Mouse (Mus musculus): ENCODE measurements around the gene Gm21985.

Gm21985 gene

DNA sequence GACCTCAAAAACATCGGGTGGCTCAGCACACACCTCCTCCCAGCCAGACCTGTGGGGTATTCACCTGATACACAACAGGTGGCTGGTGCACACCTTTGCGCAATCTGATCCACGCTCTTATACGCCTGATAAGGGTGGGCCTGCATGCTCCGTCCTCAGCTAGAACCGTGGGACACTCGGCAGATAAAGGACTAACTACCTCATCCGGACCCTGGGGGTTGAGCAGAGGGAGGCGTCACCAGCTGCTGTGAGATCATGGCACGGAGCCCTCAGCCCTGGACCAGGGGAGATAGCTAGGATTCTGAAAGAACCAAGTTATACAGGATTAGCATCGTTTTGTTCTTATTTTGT, at the start of gene Gm21985:
Gene Gm21985, plus strand, starts transcription at position 73 of the 351 bp plus-strand sequence.
- DNase-seq (ENCODE audit: low spot score in 2 of 2): peak in 1 of 2 experiments; percentile 49

- no peak for DNase-seq (ENCODE audit: low spot score in 2 of 2)
These were observed 48.5 kb upstream of the Gm21985 start for GRCm38 (mm10) chr2:112217614-112218013.

DNA sequence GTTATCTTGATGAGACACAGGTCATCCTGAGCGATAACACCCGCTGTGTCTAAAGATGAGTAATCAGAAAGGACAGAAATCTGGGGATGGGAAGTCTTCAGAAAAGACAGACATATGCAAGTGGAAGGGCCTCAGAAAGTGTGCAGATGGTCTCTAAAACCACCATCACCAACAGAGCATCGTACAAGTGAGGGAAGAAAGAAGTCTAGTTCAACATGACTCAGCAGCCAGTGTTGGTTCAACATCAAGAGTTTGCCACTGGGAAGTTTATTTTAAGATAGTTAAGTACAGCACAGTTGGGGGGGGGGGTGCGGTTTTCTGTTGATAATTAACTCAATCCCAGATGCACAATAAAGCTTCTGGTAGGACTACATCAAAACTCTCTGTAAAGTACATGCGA, 45.2 kb upstream of the Gm21985 start:
- no peak for DNase-seq (ENCODE audit: low spot score in 2 of 2)

DNA sequence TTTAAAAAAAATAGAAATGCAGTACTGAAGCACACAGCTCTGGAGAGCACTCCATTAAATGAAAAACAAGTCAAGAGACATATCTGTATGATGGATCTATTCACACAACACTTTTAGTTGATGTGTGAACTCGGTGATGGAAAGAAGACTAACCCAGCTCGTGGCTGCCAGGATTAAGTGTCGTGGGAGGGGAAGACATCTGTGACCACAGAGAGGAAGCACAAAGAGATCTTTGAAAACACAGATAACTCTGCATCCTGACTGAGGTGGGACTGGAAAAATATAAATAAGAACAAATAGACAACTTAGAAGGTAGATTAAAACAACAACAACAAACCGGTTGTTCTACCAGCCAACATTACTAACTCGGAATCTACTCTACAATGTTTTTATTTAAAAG, 43.5 kb upstream of the Gm21985 start:
- no peak for DNase-seq (ENCODE audit: low spot score in 2 of 2)

DNA sequence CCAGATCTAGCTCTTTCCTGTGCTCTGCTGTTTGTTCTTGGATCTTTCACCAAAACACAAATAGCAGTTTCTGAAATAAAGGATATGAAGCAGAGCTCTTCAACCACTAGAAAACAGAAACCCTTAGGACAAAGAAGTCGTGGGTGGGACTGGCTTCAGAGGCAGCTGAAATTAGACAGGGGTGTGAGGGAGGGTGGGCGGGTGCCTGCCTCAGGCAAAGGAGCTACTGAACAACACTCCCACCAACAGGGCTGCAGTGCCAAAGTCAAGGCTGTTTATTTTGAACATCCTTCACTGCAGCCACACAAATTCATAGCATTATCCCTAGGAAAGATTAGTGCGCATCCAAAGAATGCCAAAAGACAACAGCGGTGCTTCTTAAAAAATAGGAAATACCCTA, 41.8 kb upstream of the Gm21985 start:
- no peak for DNase-seq (ENCODE audit: low spot score in 2 of 2)

DNA sequence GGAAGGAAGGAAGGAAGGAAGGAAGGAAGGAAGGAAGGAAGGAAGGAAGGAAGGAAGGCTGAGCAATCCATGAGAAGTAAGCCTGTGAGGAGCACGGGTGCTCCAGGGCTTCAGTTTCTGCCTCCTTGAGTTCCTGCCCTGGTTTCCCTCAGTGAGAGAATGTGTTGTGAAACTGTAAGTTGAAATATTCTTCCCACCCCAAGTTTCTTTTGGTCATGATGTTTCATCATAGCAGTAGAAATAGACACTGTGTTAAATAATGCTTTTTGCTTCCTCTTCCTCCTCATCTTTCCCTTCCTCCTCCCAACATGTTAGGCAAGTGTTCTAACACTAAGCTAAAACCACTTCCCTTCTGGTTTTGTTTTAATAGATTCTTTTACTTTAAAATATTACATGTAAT, 33.5 kb upstream of the Gm21985 start:
- no peak for DNase-seq (ENCODE audit: low spot score in 2 of 2)

DNA sequence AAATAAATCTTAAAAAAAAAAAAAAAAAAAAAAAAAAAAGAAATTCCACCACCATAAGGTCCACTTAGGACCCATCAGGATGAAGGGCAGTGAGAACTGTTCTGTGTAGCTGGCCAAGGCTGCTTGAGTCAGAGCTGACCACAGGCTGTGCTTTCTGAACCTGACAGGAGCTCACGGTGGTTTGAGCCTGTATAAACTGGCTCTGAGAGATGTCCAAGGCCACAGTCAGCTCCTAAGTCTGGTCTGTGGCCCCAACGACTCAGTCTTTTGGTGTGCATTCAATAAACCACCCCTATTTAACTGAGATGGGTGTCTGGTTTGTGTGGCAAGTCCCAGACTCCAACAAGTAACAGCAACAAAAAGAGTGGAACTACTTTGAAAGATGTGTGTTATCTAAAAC, 29.5 kb upstream of the Gm21985 start:
- no peak for DNase-seq (ENCODE audit: low spot score in 2 of 2)

DNA sequence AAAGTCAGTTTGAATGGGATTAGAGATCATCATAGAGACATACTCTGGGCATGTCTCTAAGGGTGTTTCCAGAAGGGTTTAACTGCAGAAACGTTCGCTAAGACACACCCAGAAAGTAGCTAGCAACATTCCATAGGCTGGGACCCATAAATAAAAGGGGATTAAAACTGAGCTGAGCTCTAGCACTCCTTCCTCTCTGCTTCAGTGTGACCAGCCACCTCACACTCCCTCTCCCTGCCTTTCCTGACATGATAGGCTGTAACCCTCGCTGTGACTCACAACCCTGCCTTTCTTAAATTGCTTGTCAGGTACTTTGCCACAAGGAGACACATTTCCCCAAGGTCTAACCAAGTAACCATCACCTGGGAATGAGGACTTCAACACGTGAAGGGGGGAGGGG, 28.1 kb upstream of the Gm21985 start:
- no peak for DNase-seq (ENCODE audit: low spot score in 2 of 2)

GRCm38 (mm10) chr2:112239212-112239934, 26.7 kb upstream of the Gm21985 start, which contains the start of gene Lpcat4:
TSS of gene Lpcat4 (plus strand) at chr2:112239468.
- peak; percentile 92 to 98 for DNase-seq (ENCODE audit: low spot score in 2 of 2)

DNA sequence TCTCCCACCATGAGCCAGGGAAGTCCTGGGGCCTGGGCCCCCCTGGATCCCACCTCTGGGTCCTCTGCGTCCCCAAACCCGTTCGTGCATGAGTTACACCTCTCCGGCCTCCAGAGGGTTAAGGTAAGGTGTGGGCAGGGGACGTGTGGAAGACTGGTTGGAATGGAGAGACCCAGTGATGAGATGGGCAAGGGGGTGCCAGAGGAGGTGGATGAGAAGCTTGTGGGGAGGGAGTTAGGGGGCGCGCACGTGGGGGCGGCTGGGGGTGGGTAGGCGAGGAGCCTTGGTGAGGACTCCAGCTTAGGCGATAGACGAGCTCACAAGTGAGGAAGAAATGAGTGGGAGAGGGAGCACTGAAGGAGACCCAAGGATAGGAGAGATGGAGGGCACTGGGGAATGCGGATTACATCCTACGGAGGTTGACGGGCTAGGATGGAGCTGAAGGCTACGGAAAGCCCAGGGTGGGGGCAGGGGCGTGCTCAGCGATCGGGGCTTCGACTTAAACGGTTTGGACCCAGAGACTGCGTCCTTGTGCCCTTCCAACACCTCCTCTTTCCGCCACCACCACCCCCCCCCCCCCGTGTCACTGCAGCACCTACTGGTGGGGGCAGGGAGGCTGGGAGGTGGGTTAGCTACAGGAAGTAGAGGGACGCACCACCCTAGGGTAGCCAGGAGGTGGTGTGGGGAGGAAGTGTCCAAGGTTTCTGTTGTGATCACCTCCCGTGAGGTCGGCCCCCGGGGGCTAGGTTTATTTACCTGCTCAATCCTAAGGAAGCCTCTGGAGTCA, 26.0 kb upstream of the Gm21985 start:
- DNase-seq (ENCODE audit: low spot score in 2 of 2): peak in 1 of 2 experiments; percentile 41

DNA sequence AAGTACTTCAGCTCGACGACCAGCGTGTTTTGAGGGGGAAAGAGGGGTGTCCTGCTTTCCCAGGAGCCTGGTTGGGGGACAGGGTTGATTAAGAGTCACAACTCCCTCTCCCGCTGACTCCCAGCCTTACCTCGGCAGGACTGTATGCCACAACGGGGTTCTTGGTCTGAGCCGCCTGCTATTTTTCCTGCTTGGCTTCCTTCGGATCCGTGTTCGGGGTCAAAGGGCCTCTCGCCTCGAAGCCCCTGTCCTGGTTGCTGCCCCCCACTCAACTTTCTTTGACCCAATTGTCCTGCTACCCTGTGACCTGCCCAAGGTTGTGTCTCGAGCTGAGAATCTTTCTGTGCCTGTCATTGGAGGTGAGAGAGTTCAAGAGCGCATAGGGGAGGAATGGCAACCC, 24.3 kb upstream of the Gm21985 start:
- DNase-seq (ENCODE audit: low spot score in 2 of 2): no peak

DNA sequence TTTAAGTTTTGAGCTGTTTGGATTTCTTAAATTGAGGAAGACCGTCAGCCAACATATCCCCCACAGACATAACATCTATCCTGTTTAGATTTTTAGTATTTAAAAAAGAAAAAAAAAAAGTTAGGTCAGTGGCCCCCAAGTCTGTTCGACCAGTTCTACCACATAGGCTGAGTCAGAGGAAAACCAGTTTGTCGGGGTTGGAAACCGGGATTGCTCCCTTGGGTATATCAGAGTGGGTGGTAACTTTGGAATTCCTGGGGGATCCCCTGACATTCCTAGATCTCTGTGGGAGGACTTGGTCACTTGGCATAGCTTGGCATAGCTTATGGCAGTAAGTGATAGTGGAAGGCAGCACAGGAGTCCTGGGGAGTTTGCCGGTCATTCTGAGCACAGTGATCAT, 20.8 kb upstream of the Gm21985 start:
- DNase-seq (ENCODE audit: low spot score in 2 of 2): no peak

- no peak for DNase-seq (ENCODE audit: low spot score in 2 of 2)
These were observed 19.9 kb upstream of the Gm21985 start for GRCm38 (mm10) chr2:112246193-112246592.

GRCm38 (mm10) chr2:112247323-112247722, 18.8 kb upstream of the Gm21985 start:
- no peak for DNase-seq (ENCODE audit: low spot score in 2 of 2)

DNA sequence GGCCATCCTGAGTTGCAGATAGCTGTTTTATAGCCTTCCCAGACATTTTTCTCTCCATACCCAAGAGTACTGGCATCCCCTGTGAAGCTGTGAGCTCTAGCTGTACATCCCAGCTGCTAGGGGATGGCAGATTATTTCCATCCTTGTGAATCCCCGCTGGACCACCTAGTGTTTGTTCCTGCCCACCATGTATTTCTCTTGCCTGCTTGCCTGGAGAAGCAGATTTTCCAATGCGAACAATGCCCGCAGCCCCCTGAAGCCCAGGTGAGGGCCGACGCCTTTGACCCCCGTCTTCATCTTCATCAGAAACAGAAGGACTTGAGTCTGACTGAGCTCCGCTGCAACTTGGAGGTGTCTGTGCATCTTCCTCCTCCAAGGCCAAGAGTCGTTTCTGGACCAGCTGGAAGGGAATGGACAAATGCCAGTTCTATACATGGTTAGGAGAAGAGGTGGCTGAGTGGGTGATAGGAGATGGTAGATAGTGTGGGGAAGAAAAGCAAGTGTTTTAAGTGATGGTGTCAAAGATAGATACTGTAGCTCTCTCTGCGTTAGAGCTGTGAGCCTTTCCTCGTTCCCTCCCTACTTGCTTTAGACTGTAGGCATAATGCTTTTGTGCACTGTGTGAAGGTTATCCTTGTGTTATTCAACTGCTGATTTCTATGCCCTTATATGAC, 16.2 kb upstream of the Gm21985 start:
- DNase-seq (ENCODE audit: low spot score in 2 of 2): no peak

DNA sequence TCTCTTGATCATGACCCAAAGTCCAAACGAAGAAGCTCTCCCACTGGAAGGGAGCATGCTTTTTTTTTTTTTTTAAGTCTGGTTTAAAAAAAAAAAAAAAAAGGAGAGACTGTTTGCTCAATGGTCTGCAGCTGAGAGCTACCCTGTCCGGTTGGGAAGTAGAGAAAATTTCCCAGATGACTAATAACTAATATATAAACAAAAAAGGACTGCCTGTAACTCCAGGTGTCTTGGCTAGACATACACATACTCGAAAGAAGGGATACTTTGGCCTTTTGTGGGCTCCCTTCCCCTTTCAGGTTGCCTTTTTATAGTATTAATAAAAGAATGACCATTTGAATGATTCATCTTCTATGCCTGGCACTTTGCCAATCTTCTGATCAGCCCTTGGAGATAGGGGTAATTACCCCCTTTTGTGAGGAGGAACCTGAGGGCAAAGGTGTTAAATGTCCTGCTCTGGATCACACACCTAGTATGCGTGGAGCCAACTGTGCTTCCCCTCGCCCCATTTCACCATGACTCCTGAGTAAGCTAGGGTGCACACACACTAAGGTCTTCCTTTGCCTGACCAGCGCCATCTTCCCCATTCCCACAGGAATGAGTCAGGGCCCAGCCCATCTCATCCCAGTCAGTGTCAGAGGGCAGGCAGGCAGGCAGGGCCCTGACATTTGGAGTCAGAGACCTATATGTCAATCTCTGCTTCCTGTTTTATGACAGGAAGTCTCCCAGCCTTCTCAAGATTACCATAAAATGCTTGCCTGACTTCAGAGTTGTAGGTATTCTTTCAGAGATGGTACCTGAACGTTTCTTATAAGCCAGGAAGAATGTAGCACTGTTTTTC, 11.2 kb upstream of the Gm21985 start:
- DNase-seq (ENCODE audit: low spot score in 2 of 2): no peak

- no peak for DNase-seq (ENCODE audit: low spot score in 2 of 2)
These were observed 6.7 kb upstream of the Gm21985 start, which contains the start of gene Nutm1 for GRCm38 (mm10) chr2:112259241-112259962. TSS of gene Nutm1 (minus strand) at chr2:112259291.

DNA sequence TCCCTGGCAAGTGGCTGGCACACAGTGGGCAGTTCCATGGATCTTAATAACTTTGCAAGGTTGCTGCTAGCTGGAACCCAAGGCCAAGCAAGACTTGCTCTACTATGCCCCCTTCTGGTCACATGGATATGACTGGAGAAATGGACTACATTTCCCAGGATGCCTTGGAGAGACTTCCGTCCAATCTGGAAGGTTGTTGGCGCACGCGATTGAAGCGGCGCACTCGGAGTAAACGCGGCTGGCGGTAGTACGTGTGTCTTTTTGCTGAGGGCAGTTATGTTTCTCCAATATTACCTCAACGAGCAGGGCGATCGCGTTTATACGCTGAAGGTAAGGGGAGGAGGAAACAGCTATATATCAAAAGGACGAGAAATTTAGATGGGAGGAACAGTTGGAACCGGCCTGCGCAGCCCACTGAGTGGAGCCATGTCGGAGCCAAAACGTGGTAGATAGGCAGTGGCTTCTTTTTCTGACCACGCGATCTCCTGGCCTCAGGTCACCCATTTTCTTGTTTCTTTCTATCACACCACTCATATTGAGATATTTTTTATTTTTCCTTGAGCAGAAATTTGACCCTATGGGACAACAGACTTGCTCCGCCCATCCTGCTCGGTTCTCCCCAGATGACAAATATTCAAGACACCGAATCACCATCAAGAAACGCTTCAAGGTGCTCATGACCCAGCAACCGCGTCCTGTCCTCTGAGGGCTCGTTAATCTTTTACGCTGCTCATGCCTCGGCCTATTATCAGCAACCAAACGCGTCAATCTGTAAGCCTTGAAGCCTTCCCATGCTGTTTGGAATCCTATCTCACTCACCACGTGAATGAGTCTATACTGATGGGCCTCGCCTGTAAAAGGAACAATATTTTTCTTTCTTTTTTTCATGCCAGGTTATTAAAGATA, 4.1 kb upstream of the Gm21985 start, which contains the start of gene Nop10:
Gene Nop10, plus strand, starts transcription at position 179 of the 906 bp plus-strand sequence.
- peak; percentile 56 to 83 for DNase-seq (ENCODE audit: low spot score in 2 of 2)

GRCm38 (mm10) chr2:112262779-112263295, 3.3 kb upstream of the Gm21985 start:
- DNase-seq (ENCODE audit: low spot score in 2 of 2): no peak

DNA sequence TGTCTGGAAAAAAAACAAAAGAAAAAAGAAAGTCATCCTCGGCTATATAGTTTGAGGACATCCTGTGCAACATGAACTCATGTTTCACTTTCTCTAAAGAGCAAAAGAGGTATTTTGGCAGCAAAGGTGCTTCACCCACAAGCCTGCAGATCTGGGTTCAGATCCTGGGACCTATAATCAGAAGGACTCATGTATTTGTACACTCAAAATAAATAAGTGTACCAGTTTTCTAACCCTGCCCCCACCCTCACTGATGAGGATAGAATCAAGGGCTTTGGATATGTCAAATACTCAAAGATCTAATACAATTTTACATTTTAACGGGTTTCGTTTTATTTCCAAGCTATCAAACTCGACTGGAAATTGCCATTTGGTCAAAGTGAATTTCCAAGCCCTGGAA, 1.8 kb upstream of the Gm21985 start:
- DNase-seq (ENCODE audit: low spot score in 2 of 2): no peak

Data from cerebellum, postnatal 4 days (tissue).